Mouse (Mus musculus) limb, embryonic 13.5 days (tissue): Measurements from ENCODE around the gene 1110059E24Rik. TPM values are rescaled to one million over a fixed set of nuclear protein-coding genes. Genes with fewer than 3 reads are reported as not detected.

ENCODE experiments used
- ATAC-seq: fragments of 200-750 bp; cut with Nextera tagmentation; 2 replicates; pipeline ENCODE4 v1.8.0; 2017; ENCODE audit warnings: low read depth, moderate number of reproducible peaks, moderate TSS enrichment; ENCODE audit not compliant: low FRiP score
- H3K27ac ChIP-seq: fragments of 300-500 bp; sonication (generic); 2 replicates; pipeline ENCODE4 v1.5.1; 2015; ENCODE audit warnings: inconsistent platforms, mild to moderate bottlenecking, moderate library complexity
- H3K27me3 ChIP-seq: fragments of 300-500 bp; sonication (generic); 2 replicates; pipeline ENCODE4 v1.6.1; 2015; ENCODE audit warnings: mild to moderate bottlenecking, inconsistent platforms
- H3K36me3 ChIP-seq: fragments of 300-500 bp; sonication (generic); 2 replicates; pipeline ENCODE4 v1.6.1; 2015; ENCODE audit warnings: inconsistent platforms, mild to moderate bottlenecking, moderate library complexity
- H3K4me1 ChIP-seq: fragments of 300-500 bp; sonication (generic); 2 replicates; pipeline ENCODE4 v1.6.1; 2015; ENCODE audit warnings: inconsistent platforms
- H3K4me2 ChIP-seq: fragments of 300-500 bp; sonication (generic); replicated peaks from 2 replicates; pipeline ENCODE4 v1.6.1; 2015; ENCODE audit warnings: inconsistent platforms, mild to moderate bottlenecking, moderate library complexity
- H3K4me3 ChIP-seq: fragments of 300-500 bp; sonication (generic); 2 replicates; pipeline ENCODE4 v1.5.1; 2015; ENCODE audit warnings: moderate library complexity, mild to moderate bottlenecking, inconsistent platforms
- H3K9ac ChIP-seq: fragments of 300-500 bp; sonication (generic); 2 replicates; pipeline ENCODE4 v1.6.1; 2015; ENCODE audit warnings: mild to moderate bottlenecking, inconsistent platforms
- H3K9me3 ChIP-seq: fragments of 300-500 bp; sonication (generic); 2 replicates; pipeline ENCODE4 v1.6.1; 2016; ENCODE audit warnings: inconsistent platforms
- WGBS: fragments of 180-500 bp; shearing (Covaris S2); methylation state at CpG from one replicate; pipeline ENCODE4 v1.1.7; 2015; 5-methylcytosine and 5-hydroxymethylcytosine counted together
- polyA plus RNA-seq: library from polyadenylated mRNA; unstranded; fragments of >200 nt; fragmentation: Nextera tagmentation; extraction: Ambion mirVana; gene quantifications from 2 replicates; pipeline ENCODE4 v1.2.1, GENCODE M21; 2015

The 1110059E24Rik gene
- polyA plus RNA-seq, 1 experiment from 2014 or later, result 61.1 TPM

- H3K4me3 ChIP-seq, result no peak overlapping the region
- no peak overlapping the region for H3K27ac ChIP-seq
- ATAC-seq, result no peak
- 92% methylated on average over 1 of the region's 1 CpGs for WGBS
- no peak overlapping the region for H3K4me2 ChIP-seq
- H3K36me3 ChIP-seq, result no peaks in the 10 kb centered on the region
- H3K9me3 ChIP-seq, result no peaks in the 10 kb centered on the region
- H3K9ac ChIP-seq, result no peak overlapping the region
- H3K27me3 ChIP-seq, result no peaks in the 10 kb centered on the region
- H3K4me1 ChIP-seq, result no peaks in the 10 kb centered on the region
These were observed 66.2 kb downstream of the 1110059E24Rik start for GRCm38 (mm10) chr19:21586546-21586945.

- H3K9ac ChIP-seq, result no peak overlapping the region
- no peaks in the 10 kb centered on the region for H3K36me3 ChIP-seq
- H3K27me3 ChIP-seq, result no peaks in the 10 kb centered on the region
- H3K9me3 ChIP-seq, result no peaks in the 10 kb centered on the region
- no peak for ATAC-seq
- 76% methylated on average over 2 of the region's 2 CpGs for WGBS
- no peak overlapping the region for H3K4me3 ChIP-seq
- H3K4me1 ChIP-seq, result no peaks in the 10 kb centered on the region
- H3K27ac ChIP-seq, result no peak overlapping the region
- H3K4me2 ChIP-seq, result no peak overlapping the region
These were observed 66.9 kb downstream of the 1110059E24Rik start for GRCm38 (mm10) chr19:21585868-21586267.

GRCm38 (mm10) chr19:21583986-21584385 lies 68.8 kb downstream of the 1110059E24Rik start:
- no peak overlapping the region for H3K9ac ChIP-seq
- no peaks in the 10 kb centered on the region for H3K36me3 ChIP-seq
- no peaks in the 10 kb centered on the region for H3K9me3 ChIP-seq
- 93% methylated on average over 5 of the region's 5 CpGs for WGBS
- H3K4me3 ChIP-seq, result no peak overlapping the region
- ATAC-seq, result no peak
- no peak overlapping the region for H3K4me2 ChIP-seq
- H3K4me1 ChIP-seq, result no peaks in the 10 kb centered on the region
- H3K27ac ChIP-seq, result no peak overlapping the region
- no peaks in the 10 kb centered on the region for H3K27me3 ChIP-seq

DNA sequence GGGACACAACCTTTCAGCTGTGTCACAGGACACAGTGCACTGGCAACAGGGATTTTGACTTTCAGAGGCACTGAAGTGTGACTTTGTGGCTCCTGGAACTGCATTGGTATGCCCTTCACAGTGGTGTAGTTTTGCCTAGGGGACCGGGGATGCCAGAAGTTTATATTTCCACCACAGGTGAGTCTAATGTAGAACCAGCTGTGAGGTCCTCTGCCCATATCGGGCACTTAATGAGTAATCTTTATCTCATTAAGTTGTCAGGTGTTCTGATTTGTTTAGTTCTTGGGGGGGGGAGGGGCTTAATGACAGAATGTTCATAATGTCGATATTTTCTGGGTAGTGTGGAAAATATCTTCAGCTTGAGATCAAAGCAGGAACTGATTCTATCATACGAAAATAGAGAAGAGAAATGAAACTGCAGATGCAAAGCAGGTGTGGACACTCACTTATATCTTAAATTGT lies 69.2 kb downstream of the 1110059E24Rik start:
- Histone ChIP-seq H3K4me1 (no peaks in the 10 kb centered on the region), H3K4me2 (no peak overlapping the region), H3K27ac (no peak overlapping the region), H3K4me3 (no peak overlapping the region), H3K9me3 (no peaks in the 10 kb centered on the region), H3K9ac (no peak overlapping the region), H3K27me3 (no peaks in the 10 kb centered on the region), H3K36me3 (no peaks in the 10 kb centered on the region)
- ATAC-seq, result no peak
- WGBS, result 78% methylated on average over 4 of the region's 4 CpGs

DNA sequence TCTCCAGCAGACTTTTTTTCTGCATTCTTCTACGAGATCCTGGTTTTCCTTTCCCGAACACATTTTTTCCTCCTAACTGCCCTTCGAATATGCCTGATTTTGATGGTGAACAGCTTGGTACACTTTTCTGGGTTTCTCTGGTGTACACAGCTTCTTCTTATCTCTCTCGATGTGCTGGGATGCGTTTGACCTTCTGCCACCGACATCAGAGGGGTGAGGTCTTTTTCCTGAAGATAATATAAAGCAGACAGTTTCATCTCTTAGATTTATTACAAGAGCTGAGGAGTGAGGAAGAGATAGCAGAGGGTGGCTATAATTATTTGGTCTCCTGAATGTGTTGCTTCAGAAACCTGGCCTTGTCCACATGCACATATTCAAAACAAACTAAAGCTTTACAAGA lies 71.4 kb downstream of the 1110059E24Rik start:
- ATAC-seq, result no peak
- H3K9me3 ChIP-seq, result no peaks in the 10 kb centered on the region
- 64% methylated on average over 6 of the region's 6 CpGs for WGBS
- H3K4me1 ChIP-seq, result no peaks in the 10 kb centered on the region
- H3K4me3 ChIP-seq, result no peak overlapping the region
- no peak overlapping the region for H3K4me2 ChIP-seq
- H3K27ac ChIP-seq, result no peak overlapping the region
- no peaks in the 10 kb centered on the region for H3K27me3 ChIP-seq
- H3K36me3 ChIP-seq, result no peaks in the 10 kb centered on the region
- H3K9ac ChIP-seq, result no peak overlapping the region

GRCm38 (mm10) chr19:21579896-21580295 lies 72.9 kb downstream of the 1110059E24Rik start:
- H3K4me1 ChIP-seq, result no peaks in the 10 kb centered on the region
- WGBS, result 86% methylated on average over 3 of the region's 3 CpGs
- H3K27ac ChIP-seq, result no peak overlapping the region
- no peak overlapping the region for H3K9ac ChIP-seq
- no peak overlapping the region for H3K4me2 ChIP-seq
- H3K36me3 ChIP-seq, result no peaks in the 10 kb centered on the region
- ATAC-seq, result no peak
- no peaks in the 10 kb centered on the region for H3K27me3 ChIP-seq
- no peak overlapping the region for H3K4me3 ChIP-seq
- H3K9me3 ChIP-seq, result no peaks in the 10 kb centered on the region

DNA sequence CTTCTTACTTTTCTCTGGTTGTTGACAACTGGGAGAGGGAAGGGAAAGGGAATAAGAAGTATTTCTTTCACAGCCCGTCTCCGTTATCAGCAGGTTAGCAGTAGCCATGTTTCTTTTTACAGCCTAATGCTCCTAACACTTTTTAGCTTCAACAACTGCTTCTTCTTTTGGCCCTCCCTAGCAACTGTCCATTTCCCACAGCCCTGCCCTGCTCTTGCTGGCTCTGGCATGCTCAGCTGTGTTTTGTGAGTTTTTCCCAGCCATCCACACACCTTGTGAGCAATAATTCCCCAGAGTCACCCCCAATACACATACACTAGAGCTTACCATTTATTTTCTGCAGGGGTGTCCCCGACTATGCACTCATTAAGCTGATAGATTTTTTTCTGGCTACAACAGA lies 75.3 kb downstream of the 1110059E24Rik start:
- WGBS, result 47% methylated on average over 3 of the region's 3 CpGs
- H3K36me3 ChIP-seq, result no peaks in the 10 kb centered on the region
- no peaks in the 10 kb centered on the region for H3K9me3 ChIP-seq
- ATAC-seq, result no peak
- H3K4me3 ChIP-seq, result no peak overlapping the region
- H3K4me1 ChIP-seq, result no peaks in the 10 kb centered on the region
- no peak overlapping the region for H3K4me2 ChIP-seq
- no peak overlapping the region for H3K9ac ChIP-seq
- no peaks in the 10 kb centered on the region for H3K27me3 ChIP-seq
- no peak overlapping the region for H3K27ac ChIP-seq

DNA sequence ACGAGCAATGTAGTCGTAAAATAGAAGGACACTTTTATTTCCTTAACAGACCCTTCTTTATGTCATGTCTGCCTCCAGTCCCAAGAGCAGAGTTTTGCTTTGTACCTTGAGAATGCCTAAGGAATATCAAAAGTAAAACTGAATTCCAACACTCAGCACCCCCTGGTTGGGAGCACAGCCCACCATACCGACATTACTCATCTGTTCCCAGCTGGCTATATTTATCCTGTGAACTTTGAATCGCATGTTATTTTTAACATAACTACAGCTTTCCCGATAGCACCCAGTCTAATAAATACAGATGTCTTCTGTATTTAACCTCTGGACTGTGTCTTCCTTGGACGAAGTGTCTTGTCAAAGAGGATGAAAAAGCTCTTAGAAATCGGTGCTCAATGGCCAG lies 80.8 kb downstream of the 1110059E24Rik start:
- H3K9me3 ChIP-seq, result no peaks in the 10 kb centered on the region
- H3K27me3 ChIP-seq, result no peaks in the 10 kb centered on the region
- no peak overlapping the region for H3K4me2 ChIP-seq
- 55% methylated on average over 7 of the region's 7 CpGs for WGBS
- H3K4me3 ChIP-seq, result no peak overlapping the region
- peaks cover 2% of the 10 kb centered on the region; the same call in 1 of the 2 replicates for H3K4me1 ChIP-seq
- no peaks in the 10 kb centered on the region for H3K36me3 ChIP-seq
- ATAC-seq, result no peak
- no peak overlapping the region for H3K27ac ChIP-seq
- H3K9ac ChIP-seq, result no peak overlapping the region

- H3K4me2 ChIP-seq, result no peak overlapping the region
- no peak overlapping the region for H3K9ac ChIP-seq
- no peaks in the 10 kb centered on the region for H3K9me3 ChIP-seq
- peak; percentile 58; the same call in 1 of the 2 replicates for ATAC-seq
- H3K4me1 ChIP-seq, result peaks cover 2% of the 10 kb centered on the region; the same call in 1 of the 2 replicates
- H3K27me3 ChIP-seq, result no peaks in the 10 kb centered on the region
- H3K36me3 ChIP-seq, result no peaks in the 10 kb centered on the region
- WGBS, result 33% methylated on average over 16 of the region's 16 CpGs
- H3K4me3 ChIP-seq, result no peak overlapping the region
- no peak overlapping the region for H3K27ac ChIP-seq
These were observed 81.4 kb downstream of the 1110059E24Rik start for GRCm38 (mm10) chr19:21571223-21571980.

- Histone ChIP-seq H3K4me2 (no peak overlapping the region), H3K27me3 (no peaks in the 10 kb centered on the region), H3K27ac (no peak overlapping the region), H3K9me3 (no peaks in the 10 kb centered on the region), H3K4me3 (no peak overlapping the region), H3K36me3 (no peaks in the 10 kb centered on the region), H3K9ac (no peak overlapping the region), H3K4me1 (peaks cover 2% of the 10 kb centered on the region; the same call in 1 of the 2 replicates)
- ATAC-seq, result no peak
- 38% methylated on average over 8 of the region's 8 CpGs for WGBS
These were observed 82.0 kb downstream of the 1110059E24Rik start for GRCm38 (mm10) chr19:21570778-21571177.

- H3K4me1 ChIP-seq, result peaks cover 2% of the 10 kb centered on the region
- no peak overlapping the region for H3K4me3 ChIP-seq
- H3K27me3 ChIP-seq, result no peaks in the 10 kb centered on the region
- 69% methylated on average over 3 of the region's 3 CpGs for WGBS
- no peaks in the 10 kb centered on the region for H3K36me3 ChIP-seq
- no peak overlapping the region for H3K9ac ChIP-seq
- H3K27ac ChIP-seq, result no peak overlapping the region
- no peak overlapping the region for H3K4me2 ChIP-seq
- H3K9me3 ChIP-seq, result no peaks in the 10 kb centered on the region
- ATAC-seq, result no peak
These were observed 84.1 kb downstream of the 1110059E24Rik start for GRCm38 (mm10) chr19:21568528-21569185.

DNA sequence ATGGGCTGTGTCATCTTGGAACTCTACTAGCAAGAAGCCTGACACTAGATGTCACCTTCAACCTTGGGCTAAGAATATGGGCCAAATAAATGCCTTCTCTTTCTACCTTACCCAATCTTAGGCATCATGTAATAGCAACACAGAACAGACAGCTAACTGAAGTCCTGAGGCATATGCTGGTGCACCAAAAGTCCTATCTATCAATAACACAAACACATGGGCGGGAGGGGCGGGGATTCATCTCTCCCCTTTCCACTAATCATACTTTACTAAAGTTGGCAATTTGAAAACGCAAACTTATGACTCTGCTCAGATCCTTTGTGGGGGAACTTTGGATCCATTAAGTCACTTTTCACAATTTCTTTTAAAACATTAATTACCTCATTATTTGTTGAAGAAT lies 84.8 kb downstream of the 1110059E24Rik start:
- H3K36me3 ChIP-seq, result no peaks in the 10 kb centered on the region
- no peak overlapping the region for H3K4me3 ChIP-seq
- ATAC-seq, result no peak
- no peaks in the 10 kb centered on the region for H3K27me3 ChIP-seq
- peaks cover 2% of the 10 kb centered on the region for H3K4me1 ChIP-seq
- H3K4me2 ChIP-seq, result no peak overlapping the region
- no peak overlapping the region for H3K27ac ChIP-seq
- H3K9ac ChIP-seq, result no peak overlapping the region
- H3K9me3 ChIP-seq, result no peaks in the 10 kb centered on the region
- 90% methylated on average over 3 of the region's 3 CpGs for WGBS
